Mouse (Mus musculus): Measurements from ENCODE around the gene Zfp541. TPM values are rescaled to one million over a fixed set of nuclear protein-coding genes. Genes with fewer than 3 reads are reported as not detected.
A peak's percentile ranks its signal among the peaks of the same experiment; 100 is the strongest.

Zfp541 gene
- polyA plus RNA-seq, 1 experiment from 2014 or later: not detected

GRCm38 (mm10) chr7:16042850-16043775 is 18.5 kb upstream of the Zfp541 start:
- DNase-seq (ENCODE audit: low spot score, missing footprints) (no peak), ATAC-seq (ENCODE audit: low FRiP score) (no peak)
- Histone ChIP-seq H3K4me1 (ENCODE audit: control insufficient read depth, insufficient read depth, low read length) (peaks cover 23% of the 10 kb centered on the region), H3K4me3 (ENCODE audit: low read depth, low read length) (no peak overlapping the region), H3K27ac (ENCODE audit: low read depth, low read length) (no peak overlapping the region), H3K27me3 (ENCODE audit: control insufficient read depth, insufficient read depth, low read length) (no peaks in the 10 kb centered on the region), H3K9ac (ENCODE audit: low read length) (no peak overlapping the region), H3K36me3 (ENCODE audit: control insufficient read depth, insufficient read depth, low read length) (no peaks in the 10 kb centered on the region), H3K4me2 (no peak overlapping the region), H3K9me3 (ENCODE audit: control insufficient read depth, low read length) (no peaks in the 10 kb centered on the region)
- 83% methylated on average over 10 of the region's 10 CpGs for WGBS

- H3K4me3 ChIP-seq (ENCODE audit: low read depth, low read length): no peak overlapping the region
- H3K27ac ChIP-seq (ENCODE audit: low read depth, low read length): no peak overlapping the region; the same call in 1 of the 2 replicates
- peak overlapping the region; percentile 17 for H3K4me2 ChIP-seq
- DNase-seq (ENCODE audit: low spot score, missing footprints): no peak
- ATAC-seq (ENCODE audit: low FRiP score): no peak
- no peaks in the 10 kb centered on the region for H3K27me3 ChIP-seq (ENCODE audit: control insufficient read depth, insufficient read depth, low read length)
- WGBS: 36% methylated on average over 3 of the region's 3 CpGs
- no peak overlapping the region; the same call in 1 of the 2 replicates for H3K9ac ChIP-seq (ENCODE audit: low read length)
- no peaks in the 10 kb centered on the region for H3K36me3 ChIP-seq (ENCODE audit: control insufficient read depth, insufficient read depth, low read length)
- peaks cover 23% of the 10 kb centered on the region for H3K4me1 ChIP-seq (ENCODE audit: control insufficient read depth, insufficient read depth, low read length)
- H3K9me3 ChIP-seq (ENCODE audit: control insufficient read depth, low read length): no peaks in the 10 kb centered on the region
Observed at GRCm38 (mm10) chr7:16043861-16044435, 17.7 kb upstream of the Zfp541 start.

DNA sequence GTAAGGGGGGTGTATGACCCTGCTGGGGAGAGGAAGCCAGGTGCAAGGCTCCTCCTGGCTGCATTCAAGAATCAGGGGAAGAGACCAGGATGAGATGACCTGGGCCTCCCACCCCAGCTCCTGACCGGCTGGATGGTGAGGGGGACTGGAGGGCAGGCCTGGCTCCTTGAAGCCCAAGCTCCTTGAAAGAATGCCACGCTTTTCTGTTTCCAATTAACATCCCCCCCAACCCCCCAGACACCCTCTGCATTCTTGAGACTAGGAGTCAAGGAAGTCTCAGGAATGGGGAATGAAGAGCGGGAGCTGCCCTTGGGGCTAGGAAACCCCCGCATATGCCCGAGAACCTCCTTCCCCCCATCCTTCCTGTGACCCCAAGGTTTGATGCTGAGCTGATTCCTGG is 17.1 kb upstream of the Zfp541 start:
- no peaks in the 10 kb centered on the region for H3K36me3 ChIP-seq (ENCODE audit: control insufficient read depth, insufficient read depth, low read length)
- WGBS: 43% methylated on average over 5 of the region's 5 CpGs
- H3K27ac ChIP-seq (ENCODE audit: low read depth, low read length): peak overlapping the region; percentile 25; the same call in 1 of the 2 replicates
- DNase-seq (ENCODE audit: low spot score, missing footprints): no peak
- peak overlapping the region; percentile 17 for H3K4me2 ChIP-seq
- no peak for ATAC-seq (ENCODE audit: low FRiP score)
- H3K9ac ChIP-seq (ENCODE audit: low read length): peak overlapping the region; percentile 20; the same call in 1 of the 2 replicates
- no peaks in the 10 kb centered on the region for H3K9me3 ChIP-seq (ENCODE audit: control insufficient read depth, low read length)
- no peaks in the 10 kb centered on the region for H3K27me3 ChIP-seq (ENCODE audit: control insufficient read depth, insufficient read depth, low read length)
- peaks cover 29% of the 10 kb centered on the region for H3K4me1 ChIP-seq (ENCODE audit: control insufficient read depth, insufficient read depth, low read length)
- no peak overlapping the region for H3K4me3 ChIP-seq (ENCODE audit: low read depth, low read length)

GRCm38 (mm10) chr7:16045538-16045937 is 16.1 kb upstream of the Zfp541 start:
- H3K4me2 ChIP-seq: peak overlapping the region; percentile 95
- H3K9me3 ChIP-seq (ENCODE audit: control insufficient read depth, low read length): no peaks in the 10 kb centered on the region
- WGBS: 52% methylated on average over 2 of the region's 2 CpGs
- H3K9ac ChIP-seq (ENCODE audit: low read length): peak overlapping the region; percentile 100; the same call in 1 of the 2 replicates
- ATAC-seq (ENCODE audit: low FRiP score) (no peak), DNase-seq (ENCODE audit: low spot score, missing footprints) (peak; percentile 85)
- H3K4me1 ChIP-seq (ENCODE audit: control insufficient read depth, insufficient read depth, low read length): peaks cover 36% of the 10 kb centered on the region
- H3K4me3 ChIP-seq (ENCODE audit: low read depth, low read length): peak overlapping the region; percentile 93; the same call in 1 of the 2 replicates
- H3K27me3 ChIP-seq (ENCODE audit: control insufficient read depth, insufficient read depth, low read length): no peaks in the 10 kb centered on the region
- no peaks in the 10 kb centered on the region for H3K36me3 ChIP-seq (ENCODE audit: control insufficient read depth, insufficient read depth, low read length)
- no peak overlapping the region; the same call in 1 of the 2 replicates for H3K27ac ChIP-seq (ENCODE audit: low read depth, low read length)

DNA sequence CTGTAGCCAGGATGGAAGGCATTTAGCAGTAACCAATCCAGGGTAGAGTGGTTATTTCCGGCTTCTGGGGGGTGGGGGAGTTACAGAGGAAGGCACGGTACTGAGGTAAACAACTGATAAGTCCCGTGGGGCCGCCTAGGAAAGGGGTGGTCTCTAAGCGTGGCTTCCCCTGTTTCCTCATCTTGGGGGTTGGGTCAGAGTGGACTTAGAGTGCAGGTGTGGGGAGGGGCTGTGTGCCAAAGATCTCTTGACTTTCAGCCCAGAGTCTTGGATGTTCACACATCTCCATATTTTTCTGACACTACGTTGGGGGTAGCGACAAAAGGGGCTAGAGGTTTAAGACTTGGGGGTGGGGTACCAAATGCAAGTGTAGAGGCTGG is 15.5 kb upstream of the Zfp541 start:
- WGBS: 5% methylated on average over 7 of the region's 7 CpGs
- Histone ChIP-seq H3K9ac (ENCODE audit: low read length) (peak overlapping the region; percentile 100), H3K9me3 (ENCODE audit: control insufficient read depth, low read length) (no peaks in the 10 kb centered on the region), H3K27me3 (ENCODE audit: control insufficient read depth, insufficient read depth, low read length) (no peaks in the 10 kb centered on the region), H3K27ac (ENCODE audit: low read depth, low read length) (peak overlapping the region; percentile 94), H3K4me2 (peak overlapping the region; percentile 95), H3K36me3 (ENCODE audit: control insufficient read depth, insufficient read depth, low read length) (no peaks in the 10 kb centered on the region), H3K4me1 (ENCODE audit: control insufficient read depth, insufficient read depth, low read length) (peaks cover 36% of the 10 kb centered on the region), H3K4me3 (ENCODE audit: low read depth, low read length) (peak overlapping the region; percentile 93)
- DNase-seq (ENCODE audit: low spot score, missing footprints) (peak; percentile 87), ATAC-seq (ENCODE audit: low FRiP score) (no peak)

DNA sequence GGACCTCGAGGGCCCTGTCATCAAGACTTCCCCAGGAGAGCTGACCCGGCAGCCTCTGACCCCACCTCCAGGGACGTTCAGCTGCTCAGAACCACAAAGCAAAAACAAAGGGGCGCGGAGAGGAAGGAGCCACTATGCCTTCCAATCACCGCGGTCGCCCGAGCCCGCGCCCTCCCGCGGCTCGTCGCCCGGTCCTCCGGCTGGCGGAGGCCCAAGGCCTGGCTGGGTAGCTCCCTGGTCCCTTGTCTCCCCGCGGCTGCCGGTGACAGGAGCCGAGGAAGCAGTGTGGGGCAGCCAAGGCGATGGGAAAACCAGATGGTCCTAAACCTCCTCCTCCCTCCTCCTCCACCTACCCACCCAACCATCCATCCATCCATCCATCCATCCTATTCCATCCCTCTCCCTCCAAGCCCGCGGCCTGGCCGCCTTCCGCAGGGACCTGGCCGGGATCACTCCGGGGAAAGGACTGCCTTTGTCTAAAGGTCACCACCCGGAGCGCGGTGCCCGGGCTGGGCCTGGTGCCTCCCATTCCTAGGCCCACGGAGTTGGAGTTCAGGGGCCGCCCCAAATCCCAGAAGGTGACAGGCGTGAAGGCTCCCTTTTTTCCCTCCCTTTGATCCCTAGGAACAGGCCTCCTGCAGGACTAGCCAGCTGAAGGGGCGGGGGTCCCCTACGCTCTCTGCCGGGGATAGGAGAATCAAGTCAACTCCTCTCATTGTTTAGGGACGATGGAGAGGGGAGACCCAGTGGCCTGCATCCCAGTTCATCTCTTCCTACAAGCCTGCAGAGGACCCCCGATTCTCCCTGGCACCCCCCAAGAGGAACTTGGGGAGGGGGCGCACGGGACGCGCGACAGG is 14.9 kb upstream of the Zfp541 start:
- Histone ChIP-seq H3K4me2 (peak overlapping the region; percentile 95), H3K9me3 (ENCODE audit: control insufficient read depth, low read length) (no peaks in the 10 kb centered on the region), H3K27me3 (ENCODE audit: control insufficient read depth, insufficient read depth, low read length) (no peaks in the 10 kb centered on the region), H3K36me3 (ENCODE audit: control insufficient read depth, insufficient read depth, low read length) (no peaks in the 10 kb centered on the region), H3K4me3 (ENCODE audit: low read depth, low read length) (peak overlapping the region; percentile 93), H3K9ac (ENCODE audit: low read length) (peak overlapping the region; percentile 100), H3K4me1 (ENCODE audit: control insufficient read depth, insufficient read depth, low read length) (peaks cover 36% of the 10 kb centered on the region), H3K27ac (ENCODE audit: low read depth, low read length) (peak overlapping the region; percentile 94)
- WGBS: under 1% methylated on average over 45 of the region's 46 CpGs
- peak; percentile 96 for DNase-seq (ENCODE audit: low spot score, missing footprints)
- peak; percentile 43 for ATAC-seq (ENCODE audit: low FRiP score)

DNA sequence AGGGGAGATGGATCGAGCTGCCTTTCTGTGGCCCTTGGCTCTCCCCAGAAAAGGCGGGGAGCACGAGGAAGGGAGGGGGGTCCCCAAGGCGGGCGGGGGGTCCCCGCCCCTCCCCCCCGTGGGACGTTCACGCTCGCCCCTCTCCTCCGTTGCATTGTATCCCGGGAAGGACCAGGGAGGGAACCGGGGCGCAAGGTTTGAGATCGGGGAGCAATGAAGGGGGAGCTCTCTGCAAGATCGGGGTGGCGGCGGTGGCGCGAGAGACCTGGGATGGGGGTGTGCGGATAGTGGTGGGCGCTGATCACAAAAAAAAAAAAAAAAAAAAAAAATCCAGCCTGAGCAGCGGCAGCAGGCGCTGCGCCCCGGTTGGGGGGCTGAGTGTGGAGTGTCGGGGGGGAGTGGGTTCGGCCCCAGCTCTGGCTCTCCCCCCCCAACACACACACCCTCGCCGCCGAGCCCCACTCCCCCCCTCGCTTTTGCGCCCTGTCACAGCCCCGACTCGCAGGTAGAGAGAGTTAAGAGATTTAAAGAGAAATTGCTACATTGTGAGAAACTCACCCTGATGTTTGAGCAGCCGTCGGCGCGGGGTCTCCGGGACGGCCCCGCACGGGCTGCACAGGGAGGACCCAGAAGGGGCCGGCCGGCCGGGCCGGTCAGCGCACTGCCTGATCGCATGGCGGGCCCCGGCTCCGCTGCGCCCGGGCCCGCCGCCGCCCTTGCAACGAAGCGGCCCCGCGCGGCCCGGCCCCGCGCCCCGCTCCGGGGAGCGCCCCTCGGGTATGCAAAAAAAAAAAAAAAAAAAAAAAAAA is 14.1 kb upstream of the Zfp541 start, which contains the start of gene Bicra:
Bicra (minus strand) TSS at position 584 of the 809 bp plus-strand sequence.
- H3K9ac ChIP-seq (ENCODE audit: low read length): peak within 1 kb of the TSS; percentile 100
- peak within 1 kb of the TSS; percentile 95 for H3K4me2 ChIP-seq
- peak; percentile 99 for DNase-seq (ENCODE audit: low spot score, missing footprints)
- H3K36me3 ChIP-seq (ENCODE audit: control insufficient read depth, insufficient read depth, low read length): no peaks in the 10 kb centered on the region
- peak within 1 kb of the TSS; percentile 94 for H3K27ac ChIP-seq (ENCODE audit: low read depth, low read length)
- ATAC-seq (ENCODE audit: low FRiP score): peak; percentile 78
- peaks cover 39% of the 10 kb centered on the region for H3K4me1 ChIP-seq (ENCODE audit: control insufficient read depth, insufficient read depth, low read length)
- WGBS: under 1% methylated on average over 64 of the region's 69 CpGs
- peak within 1 kb of the TSS; percentile 93 for H3K4me3 ChIP-seq (ENCODE audit: low read depth, low read length)
- no peaks in the 10 kb centered on the region for H3K9me3 ChIP-seq (ENCODE audit: control insufficient read depth, low read length)
- H3K27me3 ChIP-seq (ENCODE audit: control insufficient read depth, insufficient read depth, low read length): no peaks in the 10 kb centered on the region

GRCm38 (mm10) chr7:16048164-16048564 is 13.4 kb upstream of the Zfp541 start:
- DNase-seq (ENCODE audit: low spot score, missing footprints) (peak; percentile 100), ATAC-seq (ENCODE audit: low FRiP score) (peak; percentile 85)
- Histone ChIP-seq H3K4me2 (peak overlapping the region; percentile 95), H3K4me1 (ENCODE audit: control insufficient read depth, insufficient read depth, low read length) (peaks cover 40% of the 10 kb centered on the region), H3K9ac (ENCODE audit: low read length) (peak overlapping the region; percentile 100), H3K27ac (ENCODE audit: low read depth, low read length) (peak overlapping the region; percentile 94), H3K27me3 (ENCODE audit: control insufficient read depth, insufficient read depth, low read length) (no peaks in the 10 kb centered on the region), H3K36me3 (ENCODE audit: control insufficient read depth, insufficient read depth, low read length) (no peaks in the 10 kb centered on the region), H3K4me3 (ENCODE audit: low read depth, low read length) (peak overlapping the region; percentile 93), H3K9me3 (ENCODE audit: control insufficient read depth, low read length) (no peaks in the 10 kb centered on the region)
- 0% methylated on average over 20 of the region's 20 CpGs for WGBS
